Mouse (Mus musculus): ENCODE measurements around the gene Hoxa2. TPM values are rescaled to one million over a fixed set of nuclear protein-coding genes. Genes with fewer than 3 reads are reported as not detected.

The Hoxa2 gene
- total RNA-seq, 1 experiment from 2014 or later: not detected

GRCm38 (mm10) chr6:52203371-52204049 lies 38.9 kb upstream of the Hoxa2 start:
- ATAC-seq (replicated peaks; ENCODE audit: insufficient number of reproducible peaks, low FRiP score, low TSS enrichment, poor library complexity, severe bottlenecking): no peak

GRCm38 (mm10) chr6:52203121-52203370 lies 38.4 kb upstream of the Hoxa2 start:
- ATAC-seq (replicated peaks; ENCODE audit: insufficient number of reproducible peaks, low FRiP score, low TSS enrichment, poor library complexity, severe bottlenecking): no peak

- ATAC-seq (replicated peaks; ENCODE audit: insufficient number of reproducible peaks, low FRiP score, low TSS enrichment, poor library complexity, severe bottlenecking): no peak
These were observed 37.9 kb upstream of the Hoxa2 start for GRCm38 (mm10) chr6:52202362-52203120.

GRCm38 (mm10) chr6:52201269-52201668 lies 36.6 kb upstream of the Hoxa2 start:
- ATAC-seq (replicated peaks; ENCODE audit: insufficient number of reproducible peaks, low FRiP score, low TSS enrichment, poor library complexity, severe bottlenecking): no peak

- ATAC-seq (replicated peaks; ENCODE audit: insufficient number of reproducible peaks, low FRiP score, low TSS enrichment, poor library complexity, severe bottlenecking): no peak
These were observed 36.2 kb upstream of the Hoxa2 start for GRCm38 (mm10) chr6:52200751-52201250.

GRCm38 (mm10) chr6:52200073-52200750 lies 35.6 kb upstream of the Hoxa2 start:
- ATAC-seq (replicated peaks; ENCODE audit: insufficient number of reproducible peaks, low FRiP score, low TSS enrichment, poor library complexity, severe bottlenecking): no peak

GRCm38 (mm10) chr6:52197271-52197670 lies 32.6 kb upstream of the Hoxa2 start:
- ATAC-seq (replicated peaks; ENCODE audit: insufficient number of reproducible peaks, low FRiP score, low TSS enrichment, poor library complexity, severe bottlenecking): no peak

- no peak for ATAC-seq (replicated peaks; ENCODE audit: insufficient number of reproducible peaks, low FRiP score, low TSS enrichment, poor library complexity, severe bottlenecking)
These were observed 32.2 kb upstream of the Hoxa2 start for GRCm38 (mm10) chr6:52196811-52197210.

GRCm38 (mm10) chr6:52194690-52195089 lies 30.1 kb upstream of the Hoxa2 start:
- ATAC-seq (replicated peaks; ENCODE audit: insufficient number of reproducible peaks, low FRiP score, low TSS enrichment, poor library complexity, severe bottlenecking): no peak

GRCm38 (mm10) chr6:52191860-52192550 lies 27.4 kb upstream of the Hoxa2 start:
- peak; percentile 77 for ATAC-seq (replicated peaks; ENCODE audit: insufficient number of reproducible peaks, low FRiP score, low TSS enrichment, poor library complexity, severe bottlenecking)

GRCm38 (mm10) chr6:52190906-52191810 lies 26.5 kb upstream of the Hoxa2 start, which contains the start of gene Hoxa4:
TSS of gene Hoxa4 (minus strand) at chr6:52191753.
- ATAC-seq (replicated peaks; ENCODE audit: insufficient number of reproducible peaks, low FRiP score, low TSS enrichment, poor library complexity, severe bottlenecking): no peak

GRCm38 (mm10) chr6:52190410-52190809 lies 25.8 kb upstream of the Hoxa2 start:
- ATAC-seq (replicated peaks; ENCODE audit: insufficient number of reproducible peaks, low FRiP score, low TSS enrichment, poor library complexity, severe bottlenecking): no peak

GRCm38 (mm10) chr6:52189909-52190308 lies 25.3 kb upstream of the Hoxa2 start:
- no peak for ATAC-seq (replicated peaks; ENCODE audit: insufficient number of reproducible peaks, low FRiP score, low TSS enrichment, poor library complexity, severe bottlenecking)

GRCm38 (mm10) chr6:52189172-52189591 lies 24.6 kb upstream of the Hoxa2 start:
- no peak for ATAC-seq (replicated peaks; ENCODE audit: insufficient number of reproducible peaks, low FRiP score, low TSS enrichment, poor library complexity, severe bottlenecking)

- no peak for ATAC-seq (replicated peaks; ENCODE audit: insufficient number of reproducible peaks, low FRiP score, low TSS enrichment, poor library complexity, severe bottlenecking)
These were observed 21.9 kb upstream of the Hoxa2 start for GRCm38 (mm10) chr6:52186500-52186899.

GRCm38 (mm10) chr6:52185834-52186233 lies 21.2 kb upstream of the Hoxa2 start:
- no peak for ATAC-seq (replicated peaks; ENCODE audit: insufficient number of reproducible peaks, low FRiP score, low TSS enrichment, poor library complexity, severe bottlenecking)

GRCm38 (mm10) chr6:52185222-52185621 lies 20.6 kb upstream of the Hoxa2 start:
- no peak for ATAC-seq (replicated peaks; ENCODE audit: insufficient number of reproducible peaks, low FRiP score, low TSS enrichment, poor library complexity, severe bottlenecking)

GRCm38 (mm10) chr6:52184668-52185067 lies 20.0 kb upstream of the Hoxa2 start:
- no peak for ATAC-seq (replicated peaks; ENCODE audit: insufficient number of reproducible peaks, low FRiP score, low TSS enrichment, poor library complexity, severe bottlenecking)
